Mouse (Mus musculus) adrenal gland, postnatal 14 days (tissue): ENCODE data around the gene Baz2a. TPM values are rescaled to one million over a fixed set of nuclear protein-coding genes. Genes with fewer than 3 reads are reported as not detected.
"Not testable (repeated sequence)": the region's sequence is repeated elsewhere in the genome, so short reads cannot be mapped to it uniquely, and the experiment has no call there.

Experiments
- DNase-seq: peaks from one replicate; pipeline ENCODE4 v3.0.0; 2021; ENCODE audit warnings: mixed read lengths
- total RNA-seq: library from RNA; stranded (reverse); gene quantifications from 2 replicates; pipeline ENCODE4 v1.2.3, GENCODE M21; 2021

Baz2a gene
- total RNA-seq, 1 experiment from 2014 or later = 44.3 TPM

DNA sequence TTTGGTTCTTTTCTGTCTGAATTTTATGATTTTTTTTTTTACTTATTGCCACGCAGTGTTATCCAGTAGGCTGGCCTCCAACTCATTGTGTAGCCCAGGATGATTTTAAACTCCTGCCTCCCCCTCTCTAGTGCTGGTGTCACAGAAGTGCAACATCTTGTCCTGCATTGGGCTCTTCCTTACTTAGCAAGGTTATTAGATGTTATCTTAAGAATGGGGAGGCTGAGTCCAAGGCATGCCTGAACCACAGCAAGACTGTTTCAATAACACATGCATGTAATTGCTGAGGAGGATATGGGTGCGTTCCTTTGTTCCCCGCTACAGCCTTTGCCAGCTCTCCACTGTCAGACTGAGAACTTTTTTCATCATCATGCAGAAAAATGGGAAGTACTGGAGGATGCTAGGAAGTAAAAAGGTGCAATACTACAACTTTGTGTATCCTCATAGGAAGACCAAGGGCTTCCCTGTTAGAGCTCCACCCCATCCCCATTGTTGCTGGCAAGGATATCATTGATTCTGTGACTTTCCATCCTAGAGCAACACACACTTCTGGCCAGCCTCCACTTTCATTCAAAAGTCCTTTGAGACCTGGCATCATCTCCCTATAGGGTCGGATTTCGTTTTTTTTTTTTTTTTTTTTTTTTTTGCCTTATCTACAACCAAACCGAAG, 9.4 kb upstream of the Baz2a start:
- no peak for DNase-seq

DNA sequence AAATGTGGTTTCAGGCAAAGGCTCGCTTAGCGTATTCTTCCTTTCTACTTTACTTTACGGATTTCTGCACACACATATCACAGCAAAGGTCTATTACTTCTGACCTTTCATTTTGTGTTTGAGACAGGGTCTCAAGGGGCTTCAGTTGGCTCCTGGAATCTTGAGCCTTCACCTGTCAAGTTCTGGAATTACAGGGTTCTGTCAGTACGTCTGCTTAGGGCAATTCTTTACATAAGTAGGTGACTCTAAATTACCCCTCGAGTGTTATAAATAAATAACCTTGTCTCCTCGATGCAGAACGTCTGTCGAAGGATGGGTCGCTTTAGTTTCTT, 8.9 kb upstream of the Baz2a start:
- no peak for DNase-seq

DNA sequence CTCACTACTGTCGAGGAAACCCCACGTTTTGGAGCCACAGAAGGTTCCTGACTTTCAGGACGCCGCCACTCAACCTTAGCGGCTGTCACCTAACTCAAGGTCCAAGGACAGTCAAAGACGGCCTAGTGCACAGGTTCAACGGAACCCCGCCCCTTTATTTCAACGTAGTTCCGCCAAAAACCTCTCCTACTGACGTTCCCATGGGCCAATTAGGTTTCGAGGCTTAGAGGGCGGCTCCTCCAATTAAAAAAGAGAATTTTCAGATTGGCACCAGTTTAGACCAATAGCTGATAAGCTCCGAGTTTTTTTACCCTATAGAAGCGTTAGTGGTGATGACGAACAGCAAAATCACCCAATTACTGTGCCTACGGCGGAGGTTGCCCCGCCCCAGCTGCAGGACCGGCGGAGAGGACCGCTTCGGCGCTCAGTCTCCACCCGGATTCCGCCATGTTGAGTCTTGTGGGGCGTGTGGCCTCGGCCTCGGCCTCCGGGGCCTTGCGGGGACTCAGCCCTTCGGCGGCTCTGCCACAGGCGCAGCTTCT, 8.4 kb upstream of the Baz2a start, which contains the start of gene Atp5b:
Atp5b (plus strand) TSS at position 394 of the 542 bp plus-strand sequence.
- peak; percentile 96 for DNase-seq

DNA sequence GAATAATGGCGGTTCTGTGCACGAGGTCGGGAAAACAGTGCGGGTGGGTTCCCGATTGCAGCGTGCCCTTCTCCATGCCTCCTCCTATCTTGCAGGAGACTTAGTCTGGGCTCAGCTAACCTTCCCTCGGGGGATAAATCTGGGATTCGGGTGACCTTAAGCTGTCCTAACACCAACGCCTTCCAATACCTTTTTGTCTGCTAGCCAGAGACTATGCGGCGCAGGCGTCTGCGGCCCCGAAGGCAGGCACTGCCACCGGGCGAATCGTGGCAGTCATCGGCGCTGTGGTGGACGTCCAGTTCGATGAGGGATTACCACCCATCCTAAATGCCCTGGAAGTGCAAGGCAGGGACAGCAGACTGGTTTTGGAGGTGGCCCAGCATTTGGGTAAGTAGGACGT, 7.7 kb upstream of the Baz2a start:
- peak; percentile 63 for DNase-seq

DNA sequence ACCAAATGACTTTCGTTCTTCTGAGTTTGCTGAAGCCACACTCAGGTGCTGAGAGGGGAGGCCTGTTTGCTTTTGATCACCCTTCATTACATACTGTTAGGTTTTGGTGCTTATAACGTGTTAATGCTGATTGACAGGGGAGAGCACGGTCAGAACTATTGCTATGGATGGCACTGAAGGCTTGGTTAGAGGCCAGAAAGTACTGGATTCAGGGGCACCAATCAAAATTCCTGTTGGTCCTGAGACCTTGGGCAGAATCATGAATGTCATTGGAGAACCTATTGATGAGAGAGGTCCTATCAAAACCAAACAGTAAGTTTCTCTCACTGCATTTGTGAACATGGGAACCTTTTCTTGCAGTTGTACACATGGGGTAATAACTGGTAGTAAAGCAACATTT, 7.2 kb upstream of the Baz2a start:
- no peak for DNase-seq

DNA sequence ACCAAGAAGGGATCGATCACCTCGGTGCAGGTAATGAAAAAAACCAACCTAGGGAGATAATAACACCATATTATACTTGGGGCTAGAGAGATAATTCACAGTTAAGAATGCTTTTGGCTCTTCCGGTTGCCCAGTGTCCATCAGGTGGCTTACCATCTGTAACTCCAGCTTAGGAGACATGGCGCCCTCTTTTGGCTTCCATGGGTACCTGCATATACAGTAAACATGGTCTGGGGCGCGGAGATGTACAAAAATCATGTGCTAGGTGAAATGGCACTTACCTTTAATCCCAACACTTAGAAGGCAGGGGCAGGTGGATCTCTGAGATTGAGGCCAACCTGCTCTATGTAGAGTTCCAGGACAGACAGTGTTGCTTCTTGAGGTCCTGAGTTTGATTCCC, 5.0 kb upstream of the Baz2a start:
- peak; percentile 58 for DNase-seq

DNA sequence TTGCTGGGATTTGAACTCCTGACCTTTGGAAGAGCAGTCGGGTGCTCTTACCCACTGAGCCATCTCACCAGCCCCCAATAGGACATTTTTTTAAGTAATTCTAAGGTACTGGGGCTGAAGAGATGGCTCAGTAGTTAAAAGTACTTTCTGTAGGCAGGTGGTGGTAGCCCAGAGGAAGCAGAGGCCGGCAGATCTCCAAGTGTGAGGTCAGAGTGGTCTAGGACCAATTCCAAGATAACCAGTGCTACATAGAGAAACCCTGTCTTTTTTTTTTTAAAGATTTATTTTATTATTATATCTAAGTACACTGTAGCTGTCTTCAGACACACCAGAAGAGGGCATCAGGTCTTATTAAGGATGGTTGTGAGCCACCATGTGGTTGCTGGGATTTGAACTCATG, 4.2 kb upstream of the Baz2a start:
- not testable (repeated sequence) for DNase-seq

DNA sequence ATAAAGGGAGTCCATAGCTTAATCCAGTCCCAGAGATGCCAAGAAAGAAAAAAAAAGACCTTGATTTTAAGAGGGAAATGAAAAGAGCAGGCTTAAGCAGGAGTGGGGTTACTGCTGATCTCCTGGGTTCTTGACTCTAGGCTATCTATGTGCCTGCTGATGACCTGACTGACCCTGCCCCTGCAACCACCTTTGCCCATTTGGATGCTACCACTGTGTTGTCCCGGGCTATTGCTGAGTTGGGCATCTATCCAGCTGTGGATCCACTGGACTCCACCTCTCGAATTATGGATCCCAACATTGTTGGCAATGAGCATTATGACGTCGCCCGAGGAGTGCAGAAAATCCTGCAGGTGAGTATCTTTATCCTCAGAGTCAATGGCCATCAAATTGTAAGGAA, 3.2 kb upstream of the Baz2a start:
- DNase-seq = peak; percentile 6

DNA sequence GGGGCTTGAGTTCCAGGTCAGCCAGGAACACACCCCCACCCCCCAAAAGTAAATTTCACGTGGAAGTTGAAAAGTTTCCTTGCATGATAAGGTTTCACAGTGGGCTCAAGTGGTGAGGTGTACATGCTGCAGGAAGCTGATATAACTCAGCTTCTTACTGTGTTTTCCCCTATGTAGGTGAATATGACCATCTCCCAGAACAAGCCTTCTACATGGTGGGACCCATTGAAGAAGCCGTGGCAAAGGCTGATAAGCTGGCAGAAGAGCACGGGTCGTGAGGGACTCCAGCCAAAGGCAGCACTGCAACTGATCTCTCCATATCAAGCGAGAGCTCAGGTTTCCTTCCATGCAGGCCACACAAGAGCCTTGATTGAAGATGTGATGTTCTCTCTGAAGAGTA, 1.5 kb upstream of the Baz2a start:
- no peak for DNase-seq

DNA sequence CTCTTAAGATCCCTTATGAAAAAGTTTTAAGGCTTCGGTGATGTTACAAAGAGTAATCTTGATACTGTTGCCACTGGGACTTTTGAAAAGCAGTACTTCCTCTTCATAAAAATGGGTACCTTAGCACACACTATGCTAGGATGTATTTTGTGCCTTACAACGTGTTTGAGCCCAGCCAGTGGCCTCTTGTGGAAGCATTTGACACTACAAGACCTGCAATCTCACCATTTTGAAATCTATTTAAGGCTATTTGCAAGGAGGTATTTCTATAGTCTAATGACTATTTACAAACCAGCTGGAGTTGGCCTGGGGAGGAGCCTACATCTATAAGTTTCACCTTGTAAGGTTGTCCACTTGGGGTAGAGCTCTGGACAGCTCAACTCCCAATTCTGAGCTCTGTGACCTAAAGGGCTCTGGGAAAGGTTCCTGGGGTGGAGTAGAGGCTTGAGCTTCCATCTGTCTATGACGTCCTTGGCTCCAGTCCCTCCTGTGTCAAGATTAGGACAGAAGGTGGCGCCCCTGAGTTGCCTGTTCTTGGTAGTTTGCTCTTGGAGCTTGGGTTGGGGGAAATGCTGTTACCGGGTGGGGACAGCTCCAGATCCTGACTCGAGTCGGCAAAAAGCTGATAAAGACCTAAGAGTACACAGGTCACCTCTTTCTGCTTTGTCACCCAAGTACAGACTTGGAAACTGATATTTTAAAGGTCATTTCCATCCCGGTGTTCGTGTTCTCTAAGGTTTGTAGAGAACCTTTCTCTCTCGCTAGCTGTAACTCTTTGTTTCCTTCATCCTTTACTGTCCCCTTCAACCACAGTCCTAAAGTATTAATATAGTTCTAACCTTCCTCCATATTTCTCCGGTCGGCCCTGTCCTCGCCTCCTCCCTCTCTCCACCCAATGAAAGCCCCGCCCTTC, 470 bp upstream of the Baz2a start:
- DNase-seq = peak; percentile 93

DNA sequence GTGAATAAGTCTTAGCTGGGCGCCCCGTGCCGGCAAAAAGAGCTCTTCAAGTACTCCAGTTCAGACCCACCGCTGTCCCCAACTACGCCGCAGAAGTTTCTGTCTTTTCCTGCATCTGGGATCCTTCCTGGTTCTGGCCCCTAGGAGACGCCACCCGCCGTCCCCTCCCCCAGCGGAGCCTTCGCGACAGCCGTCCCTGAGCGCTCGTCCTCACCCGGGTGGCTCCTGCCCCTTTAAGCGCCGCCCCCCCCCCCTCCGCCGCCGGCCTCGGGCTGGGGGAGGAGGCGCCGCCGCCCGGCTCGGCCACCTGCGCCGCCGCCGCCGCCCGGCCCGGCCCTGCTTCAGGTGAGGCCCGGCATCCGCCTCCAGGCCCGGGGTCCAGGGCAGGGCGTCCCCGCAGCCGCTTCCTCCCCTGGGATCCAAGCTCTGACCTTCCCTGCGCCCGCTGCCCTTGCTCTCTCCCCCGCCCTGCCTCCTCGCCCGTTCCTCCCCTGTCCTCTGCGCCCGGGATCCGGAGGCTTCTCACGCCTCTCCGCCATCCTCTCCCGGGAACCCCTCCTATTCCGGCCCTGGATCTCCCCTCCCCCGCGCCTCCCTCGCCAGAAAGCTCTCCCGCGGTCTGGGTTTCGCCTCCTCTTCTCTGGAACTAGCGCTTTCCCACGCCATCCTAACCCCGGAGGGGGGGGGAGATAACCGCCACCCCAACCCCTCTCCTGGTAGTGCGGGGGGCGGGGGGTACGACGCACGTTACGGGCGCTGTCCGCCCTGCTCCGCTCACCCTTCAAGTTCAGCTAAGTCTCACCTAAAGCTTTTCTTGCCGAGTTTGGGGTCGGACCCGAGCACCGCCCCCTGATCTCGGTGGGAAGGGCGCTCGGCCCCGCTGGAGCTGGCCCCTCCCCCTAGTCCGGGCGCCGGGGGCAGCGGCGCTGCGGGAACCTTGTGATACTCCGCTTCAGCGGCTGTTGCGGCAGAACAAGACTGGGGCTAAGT, 1.4 kb downstream of the Baz2a start:
- DNase-seq = peak; percentile 95

DNA sequence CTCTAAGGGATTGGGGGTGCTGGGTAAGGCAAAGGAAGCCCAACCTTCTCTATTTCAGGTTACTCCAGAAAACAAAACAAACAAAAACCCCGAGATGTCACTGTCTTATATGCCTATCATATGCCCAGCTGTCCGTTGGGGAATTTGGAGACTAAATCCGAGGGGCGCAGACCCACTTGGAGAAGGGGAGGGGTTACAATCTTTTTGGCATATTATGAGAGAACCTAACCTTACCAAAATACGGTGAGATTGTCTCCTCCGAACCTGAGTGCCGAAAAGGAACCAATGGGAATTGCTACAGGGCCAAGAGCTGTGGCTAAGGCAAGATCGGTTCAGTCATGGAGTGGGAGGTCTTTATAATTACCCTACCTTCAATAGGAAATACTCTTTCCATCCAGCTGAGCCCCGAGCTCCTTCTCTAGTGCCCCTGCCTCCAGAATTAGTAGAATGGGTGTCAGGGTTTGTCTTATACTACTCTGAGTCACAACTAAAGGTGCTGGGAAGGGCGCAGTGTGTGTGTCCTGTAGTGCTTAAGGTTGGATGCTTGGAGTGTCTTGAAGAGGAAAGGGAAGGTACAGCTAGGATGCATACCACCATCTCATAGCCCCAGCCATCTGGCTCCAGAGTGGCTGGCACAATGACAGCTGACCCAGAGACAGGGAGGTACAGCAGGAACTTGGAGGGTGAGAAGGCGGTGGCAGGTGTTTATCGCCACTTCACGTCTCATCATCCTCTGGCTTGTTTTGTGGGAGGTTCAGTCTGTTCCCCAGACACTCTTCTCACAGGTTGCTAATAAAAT, 2.3 kb downstream of the Baz2a start:
- peak; percentile 40 for DNase-seq

DNA sequence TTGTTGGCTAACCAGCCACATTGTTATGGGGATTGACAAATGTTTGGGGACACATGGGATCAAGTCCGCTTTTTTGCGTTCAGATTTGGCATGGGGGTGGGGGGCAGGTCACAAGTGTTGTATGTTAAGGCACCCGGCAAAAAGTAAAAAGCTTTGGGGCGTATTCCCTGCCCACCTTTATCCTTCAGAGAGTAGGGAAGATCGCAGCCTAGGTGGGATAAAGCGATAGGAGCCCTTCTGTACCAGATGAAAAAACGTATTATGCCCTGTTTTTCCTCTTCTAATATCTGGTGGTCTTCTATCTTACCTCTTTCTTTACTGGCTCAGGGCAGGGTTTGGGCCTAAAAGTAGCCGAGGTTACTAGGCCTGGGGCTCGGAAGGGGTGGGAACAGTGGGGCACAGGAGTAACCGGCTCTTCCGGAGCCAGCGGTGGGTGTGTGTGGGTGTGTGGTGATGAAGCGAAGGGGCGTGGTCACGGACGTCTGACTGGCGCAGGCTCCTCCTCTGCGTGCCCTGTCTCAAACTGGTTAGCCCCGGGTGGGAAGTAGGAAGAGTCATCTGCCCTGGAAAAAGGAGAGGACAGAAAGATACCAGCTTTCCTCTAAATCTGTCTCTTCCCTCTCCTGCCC, 3.1 kb downstream of the Baz2a start:
- peak; percentile 94 for DNase-seq

DNA sequence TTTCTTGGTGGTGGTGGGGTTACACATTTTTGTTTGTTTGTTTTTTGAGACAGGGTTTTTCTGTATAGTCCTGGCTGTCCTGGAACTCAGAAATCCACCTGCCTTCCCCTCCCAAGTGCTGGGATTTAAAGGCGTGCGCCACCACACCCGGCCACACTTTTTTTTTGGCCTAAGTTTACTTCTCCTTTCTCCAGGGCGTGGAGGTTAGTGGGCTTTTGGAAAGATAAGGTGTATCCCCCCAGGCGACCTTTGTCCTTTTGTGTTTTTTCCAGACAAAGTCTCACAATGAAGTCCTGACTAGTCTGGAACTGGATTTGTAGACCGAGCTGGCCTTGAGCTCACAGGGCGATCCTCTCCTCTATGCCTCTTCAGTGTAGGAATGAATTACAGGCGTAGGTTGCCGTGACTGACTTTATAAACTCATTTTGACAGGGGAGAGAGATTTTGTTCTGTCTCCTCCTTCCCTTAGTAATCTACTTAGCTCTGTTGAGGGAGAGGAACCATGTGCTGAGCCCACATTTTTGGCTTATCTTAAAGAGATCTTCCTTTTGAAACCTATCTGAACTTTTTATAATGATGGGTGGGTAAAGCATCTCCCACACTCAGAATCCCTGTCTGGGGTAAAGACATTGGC, 3.7 kb downstream of the Baz2a start:
- no peak for DNase-seq

DNA sequence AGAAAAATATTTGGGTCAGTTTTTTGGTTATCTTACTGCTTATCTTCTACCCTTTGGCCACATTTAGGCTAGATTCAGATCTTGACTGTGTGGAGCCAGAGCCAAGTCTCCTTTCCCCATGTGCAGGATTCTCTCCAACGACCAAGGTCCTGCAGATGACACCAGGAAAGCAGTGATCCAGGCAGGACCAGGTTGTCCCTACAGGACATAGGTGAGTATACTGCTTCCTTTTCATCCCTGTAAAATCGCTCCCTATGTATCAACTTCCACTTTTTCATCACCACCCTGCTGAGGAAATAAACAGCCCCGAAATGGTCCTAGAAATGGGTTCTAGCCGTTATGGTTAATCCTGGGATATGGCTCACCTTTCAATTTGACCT, 4.9 kb downstream of the Baz2a start:
- no peak for DNase-seq

DNA sequence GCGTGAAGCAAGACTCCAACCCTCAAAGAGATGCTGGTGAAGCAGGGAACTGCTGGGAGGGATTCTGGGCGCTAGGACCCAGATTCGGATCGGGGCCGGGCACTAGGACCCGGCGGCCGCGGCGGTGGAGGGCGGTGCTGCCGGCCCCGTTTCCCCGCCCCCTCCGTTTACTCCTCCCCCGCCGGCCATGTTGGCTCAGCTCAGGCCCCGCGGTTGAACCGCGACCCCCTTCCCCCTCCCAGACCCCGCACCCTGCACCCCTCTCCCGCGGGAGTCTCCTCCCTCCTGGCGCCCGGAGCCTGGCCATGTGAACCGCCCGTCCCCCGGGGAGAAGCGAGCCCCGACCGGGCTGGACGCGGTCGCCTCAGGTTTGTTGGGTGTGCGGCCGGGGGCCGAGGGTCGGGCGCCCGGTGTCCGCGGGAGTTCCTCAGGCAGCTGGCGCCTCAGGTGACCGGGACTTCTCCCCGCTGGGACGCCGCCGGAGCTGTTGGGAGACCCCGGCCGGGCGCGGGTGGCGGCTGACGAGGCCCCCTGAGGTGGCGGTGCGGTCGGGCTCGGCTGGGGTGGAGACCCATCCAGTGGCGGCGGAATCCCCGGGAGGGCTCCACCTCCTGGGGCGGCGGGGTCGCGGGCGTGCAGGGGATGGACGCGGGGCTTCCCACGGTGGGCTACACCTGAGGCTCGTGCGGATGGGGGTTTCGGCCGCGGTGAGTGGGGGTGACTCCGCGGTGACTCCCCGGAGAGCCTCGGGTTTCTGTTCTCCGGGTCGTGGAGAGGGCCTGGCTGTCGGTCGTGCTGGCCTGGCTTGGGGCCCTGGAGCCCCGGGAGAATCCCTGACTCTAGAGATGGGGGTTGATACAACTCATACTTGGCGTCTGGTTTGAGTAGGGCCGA, 5.6 kb downstream of the Baz2a start:
- DNase-seq = peak; percentile 95

DNA sequence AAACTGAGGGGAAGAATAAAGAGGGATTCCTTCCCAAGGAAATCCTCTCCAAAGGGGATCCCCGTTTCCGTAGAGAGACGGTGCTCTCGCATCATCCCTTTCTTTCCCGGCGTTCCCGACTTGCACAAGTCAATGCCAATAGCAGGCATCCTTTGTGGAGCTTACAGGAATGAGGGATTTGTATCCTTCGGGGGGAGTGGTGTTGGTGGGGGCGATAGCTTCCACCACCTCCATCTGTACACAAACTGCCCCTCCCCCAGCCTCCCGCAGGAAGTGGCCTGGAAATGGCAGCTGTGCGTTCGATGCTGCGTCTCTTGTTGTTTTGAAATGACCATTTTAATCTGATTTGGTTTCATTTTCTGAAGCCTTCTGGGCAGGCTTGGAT, 6.2 kb downstream of the Baz2a start:
- peak; percentile 87 for DNase-seq

DNA sequence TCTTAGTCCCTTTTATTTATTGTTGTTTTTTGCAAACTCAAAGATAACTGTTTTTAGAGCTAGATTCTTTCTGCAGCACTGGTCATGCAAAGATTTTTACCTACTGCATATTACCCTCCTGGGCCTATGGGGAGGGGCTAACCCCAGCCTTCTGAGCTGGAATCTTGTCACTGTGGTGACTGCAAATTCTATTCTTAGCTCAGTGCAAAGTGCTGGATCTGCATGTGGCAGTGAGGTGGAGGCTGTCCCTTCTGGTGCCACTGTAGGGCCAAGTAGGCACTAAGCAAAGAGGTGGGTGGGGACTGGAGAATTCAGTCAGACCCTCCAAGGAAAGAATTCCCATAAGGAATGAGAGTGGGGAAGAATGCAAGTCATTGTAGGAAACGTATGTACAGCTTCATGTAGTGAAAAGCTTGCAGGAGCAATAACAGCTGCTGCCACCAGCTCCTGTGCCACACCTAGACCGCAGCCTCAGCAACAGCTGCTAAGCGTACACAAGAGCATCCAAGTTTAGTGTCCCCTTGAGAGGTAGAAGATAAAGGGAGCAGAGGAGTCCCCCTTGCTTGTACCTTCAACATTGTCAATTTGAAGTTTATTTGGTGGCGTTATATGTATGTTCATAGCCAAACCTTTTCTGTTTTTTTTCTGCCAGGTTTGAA, 18.9 kb downstream of the Baz2a start:
- DNase-seq = no peak

DNA sequence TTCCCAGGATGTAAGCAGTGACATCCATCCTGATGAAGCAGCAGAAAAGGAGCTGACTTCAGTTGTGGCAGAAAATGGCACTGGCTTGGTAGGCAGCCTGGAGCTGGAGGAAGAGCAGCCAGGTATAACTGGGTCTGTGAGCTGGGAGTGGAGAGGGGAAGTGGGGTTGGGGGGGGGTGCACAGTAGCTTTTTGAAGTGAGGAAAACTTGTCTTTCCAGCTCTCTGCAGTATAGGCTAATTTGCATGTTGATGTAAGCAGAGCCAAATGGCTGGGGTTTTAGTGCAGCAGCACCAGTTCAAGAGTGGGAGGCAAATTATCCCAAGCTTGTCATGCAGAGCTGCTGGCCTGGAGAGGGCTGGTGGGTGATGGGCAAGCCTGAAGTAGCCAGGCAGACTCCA, 19.9 kb downstream of the Baz2a start:
- no peak for DNase-seq
